Mouse (Mus musculus): ENCODE results near the gene Zbed5. TPM values are rescaled to one million over a fixed set of nuclear protein-coding genes. Genes with fewer than 3 reads are reported as not detected.
"Not testable (repeated sequence)": the region's sequence is repeated elsewhere in the genome, so short reads cannot be mapped to it uniquely, and the experiment has no call there.

Zbed5 gene
- polyA plus RNA-seq, 1 experiment from 2014 or later = 19.9 TPM

DNA sequence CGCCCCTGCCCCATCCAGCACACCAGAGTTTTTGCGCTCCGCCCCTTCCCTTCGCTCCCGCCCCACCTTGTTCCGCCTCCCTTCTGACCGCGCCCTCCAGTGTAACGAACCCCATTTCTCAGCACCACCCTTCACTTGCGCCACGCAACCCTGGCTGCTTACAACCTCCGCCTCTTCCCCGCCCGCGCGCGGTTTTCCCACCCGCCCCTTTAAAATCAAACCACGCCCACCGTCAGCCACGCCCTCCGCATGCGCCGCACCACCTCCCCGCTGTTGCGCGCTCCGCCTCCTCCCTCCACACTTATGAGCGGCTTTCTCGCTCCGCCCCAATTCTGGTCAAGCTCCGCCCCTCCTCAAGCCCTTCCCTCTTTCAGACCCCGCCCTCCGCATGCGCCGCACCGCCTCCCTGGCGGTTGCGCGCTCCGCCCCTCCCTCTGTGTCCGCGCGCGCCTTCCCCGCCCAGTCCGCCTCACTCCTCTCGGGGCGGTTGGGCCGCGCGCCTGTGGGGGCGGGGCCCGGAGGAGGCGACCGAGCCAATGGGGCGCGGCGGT lies 46.0 kb downstream of the Zbed5 start, which contains the start of gene Vkorc1l1:
Vkorc1l1 (plus strand) TSS at position 476 of the 551 bp plus-strand sequence.
- Histone ChIP-seq H3K4me3 (replicated peaks; ENCODE audit: low read length) (peak within 1 kb of the TSS; percentile 91), H3K4me2 (ENCODE audit: low read length) (peak within 1 kb of the TSS; percentile 92), H3K9ac (replicated peaks; ENCODE audit: low read depth, low read length) (peak within 1 kb of the TSS; percentile 86), H3K9me3 (ENCODE audit: control insufficient read depth, low read length) (no peaks in the 10 kb centered on the region), H3K27me3 (replicated peaks; ENCODE audit: control insufficient read depth, insufficient read depth, low read length) (no peaks in the 10 kb centered on the region), H3K36me3 (ENCODE audit: control insufficient read depth, insufficient read depth) (no peaks in the 10 kb centered on the region), H3K27ac (ENCODE audit: low read length) (peak within 1 kb of the TSS; percentile 69), H3K4me1 (replicated peaks; ENCODE audit: control insufficient read depth, insufficient read depth, low read length) (peaks cover 7% of the 10 kb centered on the region)
- under 1% methylated on average over 58 of the region's 59 CpGs for WGBS
- peak; percentile 94 for ATAC-seq

DNA sequence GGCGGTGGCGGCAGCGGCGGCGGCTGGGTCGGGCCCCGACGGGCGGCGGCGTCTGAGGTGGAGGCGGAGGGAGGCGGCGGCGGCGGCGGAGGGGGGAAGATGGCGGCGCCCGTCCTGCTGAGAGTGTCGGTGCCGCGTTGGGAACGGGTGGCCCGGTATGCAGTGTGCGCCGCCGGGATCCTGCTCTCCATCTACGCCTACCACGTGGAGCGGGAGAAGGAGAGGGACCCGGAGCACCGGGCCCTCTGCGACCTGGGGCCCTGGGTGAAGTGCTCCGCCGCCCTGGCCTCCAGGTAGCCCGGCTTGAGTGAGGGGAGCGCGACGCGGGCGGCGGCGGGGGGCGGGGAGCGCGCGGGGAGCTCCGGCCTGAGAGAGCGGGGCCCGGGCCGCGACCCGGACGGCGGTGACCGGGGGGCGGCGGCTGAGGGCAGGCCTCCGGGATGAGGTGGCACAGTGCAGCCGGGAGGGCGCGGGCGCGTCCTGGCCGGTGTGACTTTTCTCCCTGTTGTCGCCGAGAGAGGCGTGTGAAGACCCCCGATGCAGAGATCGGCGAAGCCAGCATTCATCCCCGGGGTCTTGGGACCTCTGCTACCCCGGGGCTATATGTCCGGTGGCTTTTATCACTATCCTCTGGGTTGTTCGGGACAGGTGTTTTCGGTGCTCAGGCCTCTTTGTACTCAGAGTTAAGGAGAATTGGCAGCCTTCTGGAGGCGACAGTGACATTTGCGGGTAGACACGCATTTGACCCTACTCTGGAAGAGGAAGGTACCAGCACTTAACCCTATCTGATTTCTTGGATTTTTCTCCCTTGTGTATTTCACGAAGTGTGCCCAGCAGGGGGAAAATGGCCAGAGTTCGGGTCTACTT lies 46.8 kb downstream of the Zbed5 start:
- Histone ChIP-seq H3K9ac (replicated peaks; ENCODE audit: low read depth, low read length) (peak overlapping the region; percentile 86), H3K4me2 (ENCODE audit: low read length) (peak overlapping the region; percentile 92), H3K4me3 (replicated peaks; ENCODE audit: low read length) (peak overlapping the region; percentile 91), H3K27ac (ENCODE audit: low read length) (peak overlapping the region; percentile 18; the same call in 1 of the 2 replicates)
- H3K36me3 ChIP-seq (ENCODE audit: control insufficient read depth, insufficient read depth); H3K9me3 ChIP-seq (ENCODE audit: control insufficient read depth, low read length); H3K27me3 ChIP-seq (replicated peaks; ENCODE audit: control insufficient read depth, insufficient read depth, low read length); H3K4me1 ChIP-seq (replicated peaks; ENCODE audit: control insufficient read depth, insufficient read depth, low read length): not testable (repeated sequence)
- WGBS = under 1% methylated on average over 42 of the region's 82 CpGs
- peak; percentile 63 for ATAC-seq

DNA sequence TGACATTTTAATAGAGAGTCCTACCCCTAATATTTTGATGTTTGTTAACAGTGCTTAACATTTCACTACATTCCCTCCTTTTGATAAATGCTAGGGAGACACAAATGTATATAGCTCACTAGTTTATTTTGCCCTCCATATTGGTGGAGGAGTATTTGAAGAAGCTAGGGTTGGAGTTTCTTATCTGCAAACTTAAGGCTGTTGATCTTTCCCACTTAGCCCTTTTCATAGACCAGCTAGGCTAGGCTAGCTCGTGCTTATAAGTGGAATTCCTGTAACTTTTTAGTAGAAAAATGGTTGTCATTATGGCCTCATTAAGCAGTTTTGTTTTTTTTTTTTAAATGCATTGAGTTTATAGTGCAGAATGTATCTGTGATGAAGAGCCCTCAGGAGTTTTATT lies 47.9 kb downstream of the Zbed5 start:
- no peak overlapping the region for H3K4me2 ChIP-seq (ENCODE audit: low read length)
- WGBS = 96% methylated on average over 1 of the region's 1 CpGs

DNA sequence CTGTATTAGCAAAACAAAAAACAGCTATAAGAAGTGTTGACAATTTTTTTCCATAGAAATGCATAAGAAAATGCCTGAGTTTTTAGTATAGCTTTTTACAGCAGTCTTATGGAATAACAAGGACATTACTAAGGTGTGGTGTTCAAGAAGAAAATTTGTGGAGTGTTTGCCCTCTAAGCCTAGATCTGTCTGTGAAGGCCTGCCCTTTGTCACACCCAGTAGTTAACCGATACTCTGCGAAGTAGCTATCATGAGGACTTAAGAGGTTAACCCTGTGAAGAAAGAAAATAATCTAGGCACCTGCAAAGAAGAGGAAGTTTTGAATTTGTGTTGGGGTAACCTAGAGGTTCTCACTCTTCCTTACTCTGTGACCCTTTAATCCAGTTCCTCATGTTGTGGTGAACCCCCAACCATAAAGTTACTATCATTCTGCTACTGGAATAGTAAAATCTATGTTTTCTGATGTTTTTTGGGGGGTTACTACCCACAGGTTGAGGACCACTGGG lies 52.1 kb downstream of the Zbed5 start:
- H3K9me3 ChIP-seq (ENCODE audit: control insufficient read depth, low read length) = no peaks in the 10 kb centered on the region
- 97% methylated on average over 2 of the region's 2 CpGs for WGBS

More for the DNA sequence above, 47.9 kb downstream of the Zbed5 start:
- Histone ChIP-seq H3K4me1 (replicated peaks; ENCODE audit: control insufficient read depth, insufficient read depth, low read length) (peaks cover 7% of the 10 kb centered on the region), H3K27ac (ENCODE audit: low read length) (no peak overlapping the region), H3K4me3 (replicated peaks; ENCODE audit: low read length) (no peak overlapping the region), H3K9ac (replicated peaks; ENCODE audit: low read depth, low read length) (no peak overlapping the region), H3K9me3 (ENCODE audit: control insufficient read depth, low read length) (no peaks in the 10 kb centered on the region), H3K36me3 (ENCODE audit: control insufficient read depth, insufficient read depth) (no peaks in the 10 kb centered on the region), H3K27me3 (replicated peaks; ENCODE audit: control insufficient read depth, insufficient read depth, low read length) (no peaks in the 10 kb centered on the region)
- no peak for ATAC-seq

DNA sequence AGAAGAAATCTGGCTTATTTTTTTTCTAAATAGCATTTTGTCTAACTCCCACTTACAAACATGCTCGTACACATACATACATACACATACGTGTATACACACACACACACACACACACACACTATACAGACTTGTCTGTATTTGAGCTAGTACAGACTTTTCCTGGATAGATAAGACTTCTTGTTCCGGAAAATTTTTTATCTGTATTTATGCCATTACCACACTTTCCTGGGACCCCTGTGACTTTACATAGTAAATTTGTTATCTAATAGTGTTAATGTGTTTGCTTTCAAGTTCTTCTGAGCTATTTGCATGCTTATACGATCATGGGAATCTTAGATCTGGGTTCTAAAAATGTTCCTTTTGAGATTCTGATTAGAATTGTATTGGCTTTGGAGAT lies 56.6 kb downstream of the Zbed5 start:
- Histone ChIP-seq H3K9ac (replicated peaks; ENCODE audit: low read depth, low read length) (no peak overlapping the region), H3K4me1 (replicated peaks; ENCODE audit: control insufficient read depth, insufficient read depth, low read length) (no peaks in the 10 kb centered on the region), H3K27me3 (replicated peaks; ENCODE audit: control insufficient read depth, insufficient read depth, low read length) (no peaks in the 10 kb centered on the region), H3K9me3 (ENCODE audit: control insufficient read depth, low read length) (no peaks in the 10 kb centered on the region), H3K4me2 (ENCODE audit: low read length) (no peak overlapping the region), H3K4me3 (replicated peaks; ENCODE audit: low read length) (no peak overlapping the region), H3K36me3 (ENCODE audit: control insufficient read depth, insufficient read depth) (no peaks in the 10 kb centered on the region), H3K27ac (ENCODE audit: low read length) (no peak overlapping the region)
- 93% methylated on average over 4 of the region's 4 CpGs for WGBS
- no peak for ATAC-seq

More for the DNA sequence above, 52.1 kb downstream of the Zbed5 start:
- Histone ChIP-seq H3K36me3 (ENCODE audit: control insufficient read depth, insufficient read depth) (no peaks in the 10 kb centered on the region), H3K4me1 (replicated peaks; ENCODE audit: control insufficient read depth, insufficient read depth, low read length) (peaks cover 7% of the 10 kb centered on the region), H3K9ac (replicated peaks; ENCODE audit: low read depth, low read length) (no peak overlapping the region), H3K4me2 (ENCODE audit: low read length) (no peak overlapping the region), H3K27ac (ENCODE audit: low read length) (no peak overlapping the region), H3K27me3 (replicated peaks; ENCODE audit: control insufficient read depth, insufficient read depth, low read length) (no peaks in the 10 kb centered on the region), H3K4me3 (replicated peaks; ENCODE audit: low read length) (no peak overlapping the region)
- no peak for ATAC-seq

Other genes with a start within 250 kb of the Zbed5 start
- gene Zfp11, start 225.6 kb upstream of the Zbed5 start, polyA plus RNA-seq (2015; fragmentation: Nextera tagmentation; extraction: Ambion mirVana) = 9.4 and 10.4 TPM in 2 replicates
- gene Sept14, start 187.2 kb upstream of the Zbed5 start, polyA plus RNA-seq (2015; fragmentation: Nextera tagmentation; extraction: Ambion mirVana) = not detected in 2 replicates
- 177 and 190 TPM in 2 replicates for gene Mrps17, start 180.2 kb upstream of the Zbed5 start, polyA plus RNA-seq (2015; fragmentation: Nextera tagmentation; extraction: Ambion mirVana)
- gene Nipsnap2, start 170.7 kb upstream of the Zbed5 start, polyA plus RNA-seq (2015; fragmentation: Nextera tagmentation; extraction: Ambion mirVana) = 74.0 and 77.2 TPM in 2 replicates
- gene Psph, start 108.3 kb upstream of the Zbed5 start, polyA plus RNA-seq (2015; fragmentation: Nextera tagmentation; extraction: Ambion mirVana) = 42.3 and 42.9 TPM in 2 replicates
- gene Sumf2, start 48.7 kb upstream of the Zbed5 start, polyA plus RNA-seq (2015; fragmentation: Nextera tagmentation; extraction: Ambion mirVana) = 25.8 and 29.5 TPM in 2 replicates
- gene Chchd2, start 8.3 kb upstream of the Zbed5 start, polyA plus RNA-seq (2015; fragmentation: Nextera tagmentation; extraction: Ambion mirVana) = 801 and 835 TPM in 2 replicates
- gene Phkg1, start 2.8 kb downstream of the Zbed5 start, polyA plus RNA-seq (2015; fragmentation: Nextera tagmentation; extraction: Ambion mirVana) = 0.43 and 0.62 TPM in 2 replicates
- gene Nupr1l, start 12.8 kb downstream of the Zbed5 start, polyA plus RNA-seq (2015; fragmentation: Nextera tagmentation; extraction: Ambion mirVana) = 4.1 and 5.1 TPM in 2 replicates
- gene Vkorc1l1, start 46.2 kb downstream of the Zbed5 start, polyA plus RNA-seq (2015; fragmentation: Nextera tagmentation; extraction: Ambion mirVana) = 28.7 and 34.2 TPM in 2 replicates
- gene Gusb, start 107.3 kb downstream of the Zbed5 start, polyA plus RNA-seq (2015; fragmentation: Nextera tagmentation; extraction: Ambion mirVana) = 14.4 and 17.4 TPM in 2 replicates
- gene Asl, start 133.5 kb downstream of the Zbed5 start, polyA plus RNA-seq (2015; fragmentation: Nextera tagmentation; extraction: Ambion mirVana) = 26.5 and 32.5 TPM in 2 replicates
- gene Crcp, start 133.6 kb downstream of the Zbed5 start, polyA plus RNA-seq (2015; fragmentation: Nextera tagmentation; extraction: Ambion mirVana) = 73.7 and 81.4 TPM in 2 replicates
- gene Tpst1, start 177.6 kb downstream of the Zbed5 start, polyA plus RNA-seq (2015; fragmentation: Nextera tagmentation; extraction: Ambion mirVana) = 59.5 and 66.1 TPM in 2 replicates
- gene Kctd7, start 249.1 kb downstream of the Zbed5 start, polyA plus RNA-seq (2015; fragmentation: Nextera tagmentation; extraction: Ambion mirVana) = 14.3 and 14.9 TPM in 2 replicates